Mouse (Mus musculus) spleen, postnatal 10 days (tissue): ENCODE results near the gene Otud1.
A peak's percentile ranks its signal among the peaks of the same experiment; 100 is the strongest.

Experiments used
- DNase-seq, 2 experiments: peaks; one replicate each; pipeline ENCODE4 v3.0.0; 2021 to 2022; ENCODE audit warnings: low spot score in 2 of 2

The Otud1 gene

GRCm38 (mm10) chr2:19657158-19657874 lies at the start of gene Otud1:
Otud1 (plus strand) TSS chr2:19657752.
- peak; percentile 91 to 98 for DNase-seq

- no peak for DNase-seq
Measured at GRCm38 (mm10) chr2:19607852-19608251, 49.7 kb upstream of the Otud1 start.

- no peak for DNase-seq
Measured at GRCm38 (mm10) chr2:19608410-19609073, 49.0 kb upstream of the Otud1 start.

GRCm38 (mm10) chr2:19622041-19622440 lies 35.5 kb upstream of the Otud1 start:
- no peak for DNase-seq

DNA sequence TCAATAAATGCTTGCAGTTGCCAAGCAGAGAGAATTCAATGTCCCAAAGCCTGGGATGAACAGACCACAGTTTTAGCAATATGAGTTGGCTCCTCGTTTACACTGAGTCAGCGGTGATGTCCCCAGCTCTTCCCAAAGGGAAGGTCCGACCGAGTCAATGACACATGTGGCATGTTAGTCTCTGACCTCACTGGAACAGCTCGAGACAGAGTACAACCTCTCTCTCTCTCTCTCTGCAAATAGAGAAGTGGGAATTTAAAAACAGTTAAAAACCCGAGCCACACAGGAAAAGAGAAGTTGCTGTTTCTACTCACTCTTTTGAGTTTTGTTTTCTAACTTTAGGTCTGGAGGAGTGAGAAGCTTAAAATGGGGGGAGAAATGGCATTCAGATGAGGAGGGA lies 30.5 kb upstream of the Otud1 start:
- DNase-seq: no peak

GRCm38 (mm10) chr2:19627920-19628608 lies 29.5 kb upstream of the Otud1 start:
- no peak for DNase-seq

DNA sequence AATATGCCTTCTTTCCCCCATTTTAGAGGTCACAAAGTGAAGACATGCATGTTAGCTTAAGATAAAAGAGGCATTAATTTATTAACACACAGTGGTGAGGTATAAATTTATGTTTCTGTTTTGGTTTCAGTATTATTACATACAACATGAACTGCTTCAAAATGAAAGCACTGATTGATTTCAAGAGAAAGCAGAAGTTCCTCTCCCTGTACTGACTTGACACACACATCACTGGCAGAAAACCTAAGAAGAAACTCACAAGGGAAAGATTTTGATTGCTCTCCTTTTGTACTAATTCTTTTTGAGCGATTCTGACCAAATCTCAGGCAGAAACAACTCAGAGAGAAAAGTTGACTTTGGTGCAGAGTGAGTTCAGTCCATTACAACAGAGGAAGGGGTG lies 27.0 kb upstream of the Otud1 start:
- no peak for DNase-seq

DNA sequence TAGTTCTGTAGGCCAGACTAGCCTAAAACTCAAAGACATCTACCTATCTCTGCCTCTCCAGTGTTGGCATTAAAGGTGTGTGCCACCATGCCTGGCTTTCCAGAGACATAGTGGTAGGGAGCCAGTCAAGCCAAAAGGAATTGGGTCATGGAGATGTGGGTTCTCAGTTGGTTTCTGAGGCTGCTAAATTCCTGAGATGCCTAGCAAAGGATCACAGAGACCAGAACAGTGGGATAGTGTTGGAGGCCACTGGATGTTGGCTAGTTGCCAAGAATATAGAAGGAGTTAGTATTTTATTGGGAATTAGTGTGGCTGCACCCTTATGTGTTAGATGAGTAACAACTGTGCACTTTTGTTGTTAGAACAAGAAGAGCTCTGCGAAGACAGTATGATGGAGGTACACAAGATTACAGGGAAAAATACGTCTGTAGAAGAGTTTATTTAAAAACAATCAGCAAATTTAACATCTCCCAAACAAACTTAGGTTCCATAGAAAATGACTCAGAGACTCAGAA lies 24.1 kb upstream of the Otud1 start:
- DNase-seq: no peak

DNA sequence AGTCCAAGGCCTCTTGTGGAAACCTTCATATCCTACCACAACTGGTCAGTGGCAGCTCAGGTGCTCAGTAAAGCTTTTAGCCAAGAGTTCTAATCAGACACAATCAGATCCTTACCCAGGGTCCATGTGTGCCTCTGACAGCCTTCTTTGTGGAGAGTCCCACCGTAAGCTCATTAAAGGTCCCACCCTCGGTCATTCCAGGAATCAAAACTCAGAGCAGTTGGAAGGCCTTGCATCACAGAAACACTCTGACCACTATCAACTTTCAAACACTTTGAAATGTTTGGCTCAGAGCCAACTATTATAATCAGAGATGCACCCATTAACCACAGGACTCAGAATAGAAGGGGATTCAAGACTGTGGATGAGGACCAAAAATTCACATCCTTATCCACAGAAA lies 12.4 kb upstream of the Otud1 start:
- DNase-seq: no peak

- no peak for DNase-seq
Measured at GRCm38 (mm10) chr2:19646144-19646543, 11.4 kb upstream of the Otud1 start.

- DNase-seq: no peak
Measured at GRCm38 (mm10) chr2:19646910-19647309, 10.6 kb upstream of the Otud1 start.

DNA sequence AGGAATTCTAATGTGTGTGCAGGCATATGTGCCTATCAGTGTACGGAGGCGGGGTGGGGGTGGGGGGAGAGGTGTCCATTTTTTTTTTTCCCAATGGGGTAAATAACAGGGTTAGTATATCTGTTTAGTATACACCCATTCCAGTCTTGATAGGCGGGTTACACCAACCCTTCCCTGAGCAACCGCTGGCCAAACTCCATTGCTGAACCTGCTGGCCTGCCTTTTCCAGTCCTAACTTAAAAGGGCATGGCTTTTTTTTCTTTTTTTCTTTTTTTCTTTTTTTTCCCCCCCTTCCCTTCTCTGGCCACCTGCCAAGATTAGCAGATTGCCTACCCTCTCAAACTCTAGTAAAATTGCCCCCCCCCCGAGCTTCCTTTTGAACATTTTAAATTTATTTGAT lies 1.1 kb upstream of the Otud1 start:
- DNase-seq: no peak

- DNase-seq: peak; percentile 69 to 74
Measured at GRCm38 (mm10) chr2:19657881-19658589, 483 bp downstream of the Otud1 start.

GRCm38 (mm10) chr2:19658661-19659384 lies 1.3 kb downstream of the Otud1 start:
- DNase-seq: peak; percentile 56 to 67

DNA sequence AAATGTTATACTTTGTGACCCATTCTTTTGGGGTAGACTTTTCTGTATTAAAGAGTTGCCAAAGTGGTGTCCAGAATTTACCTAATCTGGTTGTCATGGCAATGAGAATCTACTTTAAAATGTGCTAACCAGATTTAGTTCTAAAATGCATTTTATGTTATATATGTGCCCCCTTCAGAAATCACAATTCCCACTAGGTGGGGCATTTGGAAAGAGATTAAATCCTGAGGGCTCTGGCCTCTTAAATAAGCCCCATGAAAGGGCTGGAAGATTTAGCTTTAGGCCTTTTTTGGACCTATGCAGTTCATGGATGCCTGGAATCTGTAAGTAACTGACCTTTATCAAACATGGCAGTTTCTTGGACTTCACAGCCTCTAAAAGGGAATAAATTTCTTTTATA lies 3.3 kb downstream of the Otud1 start:
- DNase-seq: no peak

GRCm38 (mm10) chr2:19663146-19663848 lies 5.7 kb downstream of the Otud1 start:
- no peak for DNase-seq

- no peak for DNase-seq
Measured at GRCm38 (mm10) chr2:19664147-19664546, 6.6 kb downstream of the Otud1 start.

DNA sequence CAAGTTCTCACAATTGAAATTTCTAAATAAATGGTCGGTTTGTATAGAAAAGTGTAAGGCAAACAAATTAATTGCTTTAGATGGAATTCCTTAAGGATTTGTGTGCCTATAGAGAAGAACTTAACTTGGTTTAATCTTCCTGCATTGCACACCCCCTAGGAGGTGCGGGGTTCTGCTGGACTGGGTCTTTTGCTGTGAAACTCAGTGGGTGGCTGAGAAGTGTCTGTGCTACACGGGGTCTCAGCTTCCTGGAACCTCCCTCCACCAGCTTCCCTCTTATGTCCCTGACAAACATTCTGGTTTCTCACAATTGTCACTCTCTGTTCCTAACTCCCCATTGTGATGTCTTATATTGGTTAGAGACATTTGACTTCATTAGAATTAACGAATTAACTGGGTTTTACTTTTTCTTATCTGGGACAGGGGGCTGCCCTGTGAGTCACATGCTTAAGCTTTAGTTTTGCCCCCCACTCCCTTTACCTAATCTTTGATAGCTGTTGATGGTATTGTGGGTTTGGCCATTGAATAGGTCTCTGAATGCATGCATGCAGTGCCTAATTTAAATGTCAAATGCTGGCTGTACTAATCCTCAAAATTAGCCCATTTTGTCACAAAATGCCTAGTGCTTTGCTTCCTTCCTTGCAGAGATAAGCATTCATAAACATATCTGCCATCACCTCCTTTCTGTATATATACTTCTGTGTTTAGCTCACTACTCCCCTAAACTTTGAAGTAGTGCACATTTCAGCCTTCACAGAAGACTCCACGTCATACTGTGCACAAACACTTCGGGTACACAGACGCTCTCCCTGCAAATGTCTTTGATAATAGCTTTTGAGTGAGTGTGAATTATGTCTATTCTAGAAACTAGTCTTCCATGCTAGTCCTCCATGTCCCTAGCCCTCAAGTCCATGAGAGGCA lies 7.3 kb downstream of the Otud1 start:
- no peak for DNase-seq

- DNase-seq: peak in 1 of 2 experiments; percentile 22
Measured at GRCm38 (mm10) chr2:19665841-19666240, 8.3 kb downstream of the Otud1 start.
